Mouse (Mus musculus): ENCODE measurements around the gene Slc11a1. TPM values are rescaled to one million over a fixed set of nuclear protein-coding genes. Genes with fewer than 3 reads are reported as not detected.

Slc11a1 gene
- total RNA-seq, 2 experiments from 2014 or later, result 1.7 to 3.4 TPM

DNA sequence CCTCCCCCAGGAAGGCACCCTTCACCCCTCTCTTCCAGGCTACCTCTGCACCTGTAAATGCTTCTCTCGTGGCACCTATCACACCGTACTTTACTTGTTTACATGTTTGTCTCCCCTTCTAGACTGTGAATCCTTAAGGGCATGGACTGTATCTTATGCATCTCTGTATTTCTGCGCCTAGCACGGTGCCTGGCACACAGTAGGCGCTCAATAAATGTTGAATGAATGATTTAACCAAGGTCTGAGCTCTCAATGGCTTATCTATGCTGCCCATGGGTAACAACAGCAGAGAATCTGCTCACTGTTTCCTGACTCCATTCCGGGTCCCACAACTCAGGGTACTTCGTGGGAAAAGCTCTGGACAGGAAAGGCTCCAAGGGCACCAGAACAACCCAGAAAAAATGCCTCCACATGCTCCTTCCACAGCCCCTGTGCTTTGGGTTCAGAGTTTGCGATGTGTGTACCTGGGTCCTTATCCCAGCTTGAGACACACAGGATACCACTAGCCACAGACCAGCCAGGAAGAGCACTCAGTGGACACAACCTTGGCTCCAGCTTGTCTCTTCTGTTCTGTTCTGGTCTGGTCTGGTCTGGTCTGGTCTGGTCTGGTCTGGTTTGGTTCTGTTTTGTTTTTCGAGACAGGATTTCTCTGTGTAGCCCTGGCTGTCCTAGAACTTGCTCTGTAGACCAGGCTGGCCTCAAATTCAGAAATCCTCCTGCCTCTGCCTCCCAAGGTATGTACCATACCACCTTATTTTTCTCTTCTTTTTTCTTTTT lies 21.4 kb upstream of the Slc11a1 start:
- no peak for DNase-seq

DNA sequence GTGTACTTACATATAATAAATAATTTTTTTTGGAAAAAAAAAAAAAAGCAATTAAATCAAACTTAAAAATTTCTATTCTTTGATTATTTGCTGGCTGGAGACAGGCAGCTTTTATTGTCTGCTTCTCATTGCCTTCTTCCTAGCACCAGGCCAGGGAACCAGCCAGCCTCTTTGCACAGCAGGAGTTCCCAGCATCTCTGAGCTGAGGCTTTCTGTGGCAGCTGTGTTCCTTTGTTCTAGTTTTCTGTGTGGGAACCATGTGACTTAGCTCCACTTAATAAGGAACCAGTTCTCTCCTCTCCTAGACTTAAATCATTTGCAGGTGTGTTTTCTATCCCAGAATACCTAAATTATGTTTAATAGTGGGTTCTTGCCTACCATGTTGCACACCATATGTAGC lies 17.5 kb upstream of the Slc11a1 start:
- DNase-seq, result no peak

GRCm38 (mm10) chr1:74359952-74360517 lies 15.0 kb upstream of the Slc11a1 start:
- DNase-seq, result no peak

GRCm38 (mm10) chr1:74361812-74362211 lies 13.2 kb upstream of the Slc11a1 start, which contains the start of gene Catip:
Gene Catip (plus strand): TSS chr1:74362108.
- peak; percentile 84 for DNase-seq

- no peak for DNase-seq
Measured at GRCm38 (mm10) chr1:74362325-74363229, 12.4 kb upstream of the Slc11a1 start.

DNA sequence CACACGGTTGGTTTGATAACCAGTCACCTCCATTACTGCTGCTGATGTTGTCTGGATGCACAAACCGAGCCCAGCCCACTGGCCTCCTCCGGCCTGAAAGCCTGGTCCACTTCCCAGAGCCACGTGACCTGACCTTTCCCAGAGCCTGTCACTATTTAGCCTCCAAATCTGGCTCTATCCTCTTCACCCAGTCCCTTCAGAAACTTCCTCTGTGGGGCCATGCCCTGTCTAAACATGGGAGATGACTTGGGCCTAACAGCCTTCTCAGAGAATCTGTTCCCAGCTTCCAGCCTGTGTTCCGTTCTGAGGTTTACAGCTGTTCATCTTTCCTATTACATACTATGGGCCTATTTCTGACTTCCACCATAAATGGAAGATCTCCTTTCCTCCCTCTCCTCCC lies 11.6 kb upstream of the Slc11a1 start:
- no peak for DNase-seq

GRCm38 (mm10) chr1:74364270-74364669 lies 10.7 kb upstream of the Slc11a1 start:
- DNase-seq, result no peak

DNA sequence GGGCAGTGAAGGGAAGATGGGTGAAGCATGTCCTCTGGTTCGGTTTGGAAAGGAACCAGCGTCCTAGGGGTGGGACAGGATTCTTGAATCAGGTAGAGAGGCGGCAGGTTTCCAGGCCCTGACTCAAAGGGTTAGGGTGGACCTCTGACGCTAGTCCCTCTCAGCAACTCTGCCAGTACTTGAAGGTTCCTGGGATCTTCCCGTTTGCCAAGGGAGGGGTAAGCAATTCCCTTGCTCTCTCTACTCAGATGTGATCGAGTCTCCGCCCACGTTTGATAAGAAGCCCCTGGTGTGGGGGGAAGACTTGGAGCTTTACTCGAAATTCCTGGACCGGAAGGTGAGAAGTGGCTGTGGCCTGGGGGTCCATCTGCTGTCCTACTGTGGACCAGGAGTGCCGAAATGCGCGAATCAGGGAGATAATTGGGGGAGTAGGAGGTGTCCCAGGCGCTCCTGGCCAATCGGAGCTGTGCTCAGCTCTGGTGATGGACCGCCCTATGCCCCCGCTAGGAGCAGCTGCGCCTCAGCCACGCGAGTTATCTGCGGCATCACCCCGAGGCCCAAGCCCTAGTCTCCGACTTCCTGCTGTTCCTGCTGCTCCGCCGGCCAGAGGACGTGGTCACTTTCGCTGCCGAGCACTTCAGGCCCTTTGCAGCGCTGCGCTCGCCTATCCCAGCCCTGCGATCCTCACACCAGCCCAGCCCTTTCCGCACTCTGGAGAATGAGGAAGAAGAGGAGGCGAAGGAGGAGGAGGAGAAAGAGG lies 6.9 kb upstream of the Slc11a1 start:
- peak; percentile 75 for DNase-seq

GRCm38 (mm10) chr1:74370040-74370439 lies 5.0 kb upstream of the Slc11a1 start:
- no peak for DNase-seq

DNA sequence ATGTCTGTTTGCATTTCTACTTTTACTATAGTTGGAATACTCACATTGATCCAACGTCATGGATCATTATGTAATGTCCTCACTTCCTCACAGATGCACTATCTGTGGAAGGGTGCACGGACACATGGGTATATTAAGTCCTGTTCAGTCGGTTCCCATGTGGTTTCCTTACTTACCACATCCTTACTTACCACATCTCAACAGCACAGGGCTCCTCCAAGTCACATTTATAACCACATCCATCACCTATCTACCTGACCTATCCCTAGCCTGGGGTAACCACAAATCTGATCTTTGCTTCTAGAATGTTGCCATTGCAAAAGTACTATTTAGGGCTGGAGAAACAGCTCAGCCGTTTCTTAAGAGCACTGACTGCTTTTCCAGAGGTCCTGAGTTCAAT lies 1.6 kb upstream of the Slc11a1 start:
- no peak for DNase-seq

DNA sequence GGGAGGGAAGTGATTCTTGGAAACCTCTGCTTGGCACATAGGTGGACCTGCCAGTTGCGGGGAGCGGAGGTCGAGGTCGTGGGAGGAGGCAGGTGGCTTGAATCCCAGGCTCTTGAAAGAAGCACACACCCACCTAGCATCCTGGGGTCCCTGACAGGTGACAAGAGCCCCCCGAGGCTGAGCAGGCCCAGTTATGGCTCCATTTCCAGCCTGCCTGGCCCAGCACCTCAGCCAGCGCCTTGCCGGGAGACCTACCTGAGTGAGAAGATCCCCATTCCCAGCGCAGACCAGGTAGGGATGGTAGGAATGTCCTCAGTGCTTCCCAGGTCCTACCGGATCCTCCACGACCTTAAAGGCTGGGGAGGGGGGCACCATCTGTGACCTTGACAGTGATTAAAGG lies 566 bp downstream of the Slc11a1 start:
- no peak for DNase-seq

DNA sequence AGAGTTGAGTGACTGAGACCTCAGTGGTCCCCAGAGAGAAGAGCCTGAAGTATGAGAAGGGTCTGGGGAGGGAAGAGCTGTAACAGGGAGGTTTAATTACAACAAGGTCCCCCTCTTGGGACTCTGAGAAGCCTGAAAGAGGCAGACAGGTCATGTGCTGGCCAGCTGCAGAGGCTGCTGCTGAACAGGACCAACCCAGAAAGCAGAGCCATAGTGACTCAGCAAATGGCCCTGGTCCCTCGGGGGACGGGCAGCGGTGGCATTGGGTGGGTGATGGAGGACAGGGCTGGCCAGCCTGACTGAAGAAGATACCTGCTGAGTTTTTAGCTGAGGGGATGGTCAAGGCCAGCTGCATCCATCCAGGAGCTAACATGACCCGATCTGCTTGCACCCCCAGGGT lies 1.4 kb downstream of the Slc11a1 start:
- DNase-seq, result no peak

- no peak for DNase-seq
Measured at GRCm38 (mm10) chr1:74379058-74379504, 4.1 kb downstream of the Slc11a1 start.

- DNase-seq, result no peak
Measured at GRCm38 (mm10) chr1:74380484-74380883, 5.5 kb downstream of the Slc11a1 start.

GRCm38 (mm10) chr1:74381588-74382021 lies 6.6 kb downstream of the Slc11a1 start:
- DNase-seq, result no peak

- no peak for DNase-seq
Measured at GRCm38 (mm10) chr1:74383385-74383784, 8.4 kb downstream of the Slc11a1 start.

- no peak for DNase-seq
Measured at GRCm38 (mm10) chr1:74384525-74384924, 9.5 kb downstream of the Slc11a1 start.

- no peak for DNase-seq
Measured at GRCm38 (mm10) chr1:74385064-74385463, 10.1 kb downstream of the Slc11a1 start.

GRCm38 (mm10) chr1:74385531-74385930 lies 10.5 kb downstream of the Slc11a1 start:
- DNase-seq, result no peak

DNA sequence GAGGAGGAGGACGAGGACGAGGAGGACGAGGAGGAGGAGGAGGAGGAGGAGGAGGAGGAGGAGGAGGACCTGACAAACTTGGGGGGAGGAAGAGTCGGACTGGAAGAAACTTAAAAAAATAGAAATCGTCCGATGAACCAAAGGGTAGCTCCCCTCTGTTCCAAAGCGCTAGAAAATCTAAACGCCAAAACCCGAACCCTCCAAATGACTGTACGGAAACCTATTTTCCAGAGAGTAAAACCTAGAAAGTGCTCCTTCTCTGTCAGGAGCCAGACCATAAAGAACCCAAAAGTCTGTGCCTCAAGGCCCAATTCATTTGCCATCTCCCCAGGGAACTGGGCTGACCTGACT lies 11.3 kb downstream of the Slc11a1 start:
- DNase-seq, result no peak

GRCm38 (mm10) chr1:74386714-74387385 lies 11.9 kb downstream of the Slc11a1 start:
- DNase-seq, result peak; percentile 95
